Comparison of ENCODE assay signal across 9 mouse cellular contexts in genomic region chr11:88235221-88236203, GRCm38 (mm10). TPM values are rescaled to one million over a fixed set of nuclear protein-coding genes. Genes with fewer than 3 reads are reported as not detected.
DNase-seq lines count a peak whose midpoint lies in the region; ATAC-seq and TF ChIP-seq lines count a peak whose summit lies in the region.
"Had no signal": no experiment of that assay in that cellular context is flagged by ENCODE, and none has a peak within 500 bp of the region (broad histone marks: within the 10 kb centered on the region; RNA-seq: fewer than 3 reads in every experiment).

No protein-coding gene starts in this region.

- H3K27ac ChIP-seq in intestine, embryonic 14.5 days (ENCODE audit: low read depth), result peak overlapping the region; percentile 64
- no peak overlapping the region for H3K27ac ChIP-seq in liver, embryonic 14.5 days
- peak overlapping the region; percentile 88 for H3K27ac ChIP-seq in neural tube, embryonic 13.5 days (replicated peaks)

- WGBS in intestine, embryonic 14.5 days, result 10% methylated on average over 23 of the region's 23 CpGs
- 24% methylated on average over 23 of the region's 23 CpGs for WGBS in liver, embryonic 14.5 days (ENCODE audit: insufficient replicate concordance)
- 3% methylated on average over 23 of the region's 23 CpGs for WGBS in neural tube, embryonic 13.5 days

- H3K4me3 ChIP-seq in intestine, embryonic 14.5 days (ENCODE audit: low read depth, low read length), result peak overlapping the region; percentile 16; the same call in 1 of the 2 replicates
- 0 out of 4 replicates have a peak overlapping the region, but pooled peaks of 1 of the 2 experiments have one; percentile 8 for H3K4me3 ChIP-seq in liver, embryonic 14.5 days (ENCODE audit: insufficient read depth in 1 of 2, low read depth in 2 of 2, low read length in 2 of 2)
- no peak overlapping the region for H3K4me3 ChIP-seq in neural tube, embryonic 13.5 days

- peak overlapping the region; percentile 46 for H3K4me2 ChIP-seq in intestine, embryonic 14.5 days (ENCODE audit: low read length)
- H3K4me2 ChIP-seq in liver, embryonic 14.5 days (ENCODE audit: low read depth), result peak overlapping the region; percentile 23
- peak overlapping the region; percentile 32 for H3K4me2 ChIP-seq in neural tube, embryonic 13.5 days

- H3K36me3 ChIP-seq in intestine, embryonic 14.5 days (ENCODE audit: control insufficient read depth, insufficient read depth, low read length), result no peaks in the 10 kb centered on the region
- no peaks in the 10 kb centered on the region for H3K36me3 ChIP-seq in liver, embryonic 14.5 days (replicated peaks; ENCODE audit: control insufficient read depth, insufficient read depth, low read depth)
- H3K36me3 ChIP-seq in neural tube, embryonic 13.5 days, result no peaks in the 10 kb centered on the region

- H3K9ac ChIP-seq in intestine, embryonic 14.5 days (ENCODE audit: low read length), result 0 out of 2 replicates have a peak overlapping the region, but pooled peaks have one; percentile 8
- H3K9ac ChIP-seq in liver, embryonic 14.5 days (replicated peaks), result no peak overlapping the region
- 0 out of 2 replicates have a peak overlapping the region, but pooled peaks have one; percentile 49 for H3K9ac ChIP-seq in neural tube, embryonic 13.5 days

- peak; percentile 63 for ATAC-seq in intestine, embryonic 14.5 days (replicated peaks; ENCODE audit: low FRiP score, low TSS enrichment, low read depth)
- no peak for ATAC-seq in liver, embryonic 14.5 days (ENCODE audit: insufficient read depth)
- ATAC-seq in neural tube, embryonic 13.5 days (ENCODE audit: low read depth), result no peak

- peak; percentile 71 for DNase-seq in Muller cell, postnatal 12 days (ENCODE audit: inconsistent ontology term)
- DNase-seq in brain, adult 2 months (ENCODE audit: low read depth, low spot score), result peak; percentile 65
- DNase-seq in gastrocnemius, postnatal 36 days, result peak; percentile 56 to 59
- DNase-seq in intestine, embryonic 14.5 days (ENCODE audit: low spot score), result peak; percentile 74
- no peak for DNase-seq in liver, embryonic 14.5 days (ENCODE audit: low read depth in 3 of 3, low spot score in 3 of 3)
- DNase-seq in frontal cortex, postnatal 25 days (ENCODE audit: low spot score in 2 of 2), result no peak
- DNase-seq in layer of hippocampus, postnatal 25 days (ENCODE audit: extremely low spot score in 1 of 2, low spot score in 1 of 2), result no peak

- no peak for TF ChIP-seq CTCF in liver, embryonic 14.5 days (IDR thresholded peaks at IDR 0.05; ENCODE audit: low read depth)

- intact Hi-C loops in gastrocnemius, postnatal 36 days (cut with DNase I), result loop anchor here (10.0 kb wide), 1 partner anchor 319 kb away; no protein-coding TSS in a partner anchor

- no peak for TF ChIP-seq EP300 in liver, embryonic 14.5 days (IDR thresholded peaks at IDR 0.05; ENCODE audit: low read depth)

- peaks cover 20% of the 10 kb centered on the region for H3K4me1 ChIP-seq in intestine, embryonic 14.5 days (replicated peaks; ENCODE audit: control insufficient read depth, insufficient read depth, low read length)
- H3K4me1 ChIP-seq in liver, embryonic 14.5 days (replicated peaks; ENCODE audit: control insufficient read depth in 2 of 2, insufficient read depth in 2 of 2, low read length in 1 of 2), result peaks cover 4 to 15% of the 10 kb centered on the region in 2 experiments; a peak in 3 of 4 replicates
- peaks cover 71% of the 10 kb centered on the region for H3K4me1 ChIP-seq in neural tube, embryonic 13.5 days (replicated peaks)

- H3K27me3 ChIP-seq in intestine, embryonic 14.5 days (replicated peaks; ENCODE audit: control insufficient read depth, insufficient read depth, low read length), result no peaks in the 10 kb centered on the region
- H3K27me3 ChIP-seq in liver, embryonic 14.5 days (ENCODE audit: control insufficient read depth, insufficient read depth, low read length), result no peaks in the 10 kb centered on the region
- peaks cover 14% of the 10 kb centered on the region; the same call in 1 of the 2 replicates for H3K27me3 ChIP-seq in neural tube, embryonic 13.5 days

- H3K9me3 ChIP-seq in intestine, embryonic 14.5 days (ENCODE audit: control insufficient read depth, low read length), result no peaks in the 10 kb centered on the region
- no peaks in the 10 kb centered on the region for H3K9me3 ChIP-seq in liver, embryonic 14.5 days (ENCODE audit: control insufficient read depth, low read length)
- no peaks in the 10 kb centered on the region for H3K9me3 ChIP-seq in neural tube, embryonic 13.5 days

RNA-seq across cellular contexts. Expression of gene Mrps23, which starts 31.3 kb away (rescaled TPM):
- total RNA-seq in gastrocnemius, postnatal 36 days (2021), result 100 to 1,000 TPM; 123 to 140 TPM
- 60.8 and 65.2 TPM in 2 replicates for polyA plus RNA-seq in intestine, embryonic 14.5 days (2014; fragmentation: Nextera tagmentation; extraction: Ambion mirVana)
- polyA plus RNA-seq in liver, embryonic 14.5 days (2012; rRNA removed), result 20.6 and 30.2 TPM in 2 replicates
- polyA plus RNA-seq in liver, embryonic 14.5 days (2014; fragmentation: Nextera tagmentation; extraction: Ambion mirVana), result 33.3 and 33.7 TPM in 2 replicates
- polyA plus RNA-seq in neural tube, embryonic 13.5 days (2015; fragmentation: Nextera tagmentation; extraction: Ambion mirVana), result 64.2 and 69.4 TPM in 2 replicates
- total RNA-seq in layer of hippocampus, postnatal 25 days (2021), result 10 to 100 TPM; 66.1 to 66.6 TPM

RNA-seq across cellular contexts. Expression of gene Ccdc182, which starts 58.3 kb away (rescaled TPM):
- not detected for total RNA-seq in gastrocnemius, postnatal 36 days (2021)
- not detected in 2 replicates for polyA plus RNA-seq in intestine, embryonic 14.5 days (2014; fragmentation: Nextera tagmentation; extraction: Ambion mirVana)
- polyA plus RNA-seq in liver, embryonic 14.5 days (2012; rRNA removed), result 0.03 TPM in 1 of 2 replicates, not detected in the other
- polyA plus RNA-seq in liver, embryonic 14.5 days (2014; fragmentation: Nextera tagmentation; extraction: Ambion mirVana), result not detected in 2 replicates
- polyA plus RNA-seq in neural tube, embryonic 13.5 days (2015; fragmentation: Nextera tagmentation; extraction: Ambion mirVana), result 3.1 and 4.1 TPM in 2 replicates
- total RNA-seq in layer of hippocampus, postnatal 25 days (2021), result not detected
- total RNA-seq: left cerebral cortex, postnatal 25 days had no signal

Comparison
In these comparisons a context has a peak if more than half of its experiments do, and no peak if none do; other contexts are left out.
1. DNase-seq: peak in Muller cell, postnatal 12 days (single experiment), brain, adult 2 months (single experiment), gastrocnemius, postnatal 36 days (2 of 2) and intestine, embryonic 14.5 days (single experiment); none in liver, embryonic 14.5 days (0 of 3), frontal cortex, postnatal 25 days (0 of 2) and layer of hippocampus, postnatal 25 days (0 of 2).
2. Peak in every context shown above with its lines, with median percentiles within 50 percentile points of each other: H3K4me2 ChIP-seq.